Mouse (Mus musculus): ENCODE results near the gene Nfs1.
"Not testable (repeated sequence)": the region's sequence is repeated elsewhere in the genome, so short reads cannot be mapped to it uniquely, and the experiment has no call there.

Nfs1 gene

GRCm38 (mm10) chr2:156143953-156144724 is at the start of gene Nfs1, which contains the start of gene Romo1:
Gene Nfs1, minus strand, starts transcription at chr2:156144186.
Gene Romo1, plus strand, starts transcription at chr2:156144039.
- DNase-seq = peak; percentile 90 to 93

- no peak for DNase-seq
Observed at GRCm38 (mm10) chr2:156193066-156193862, 49.3 kb upstream of the Nfs1 start.

- no peak for DNase-seq
Observed at GRCm38 (mm10) chr2:156192068-156192467, 48.1 kb upstream of the Nfs1 start.

DNA sequence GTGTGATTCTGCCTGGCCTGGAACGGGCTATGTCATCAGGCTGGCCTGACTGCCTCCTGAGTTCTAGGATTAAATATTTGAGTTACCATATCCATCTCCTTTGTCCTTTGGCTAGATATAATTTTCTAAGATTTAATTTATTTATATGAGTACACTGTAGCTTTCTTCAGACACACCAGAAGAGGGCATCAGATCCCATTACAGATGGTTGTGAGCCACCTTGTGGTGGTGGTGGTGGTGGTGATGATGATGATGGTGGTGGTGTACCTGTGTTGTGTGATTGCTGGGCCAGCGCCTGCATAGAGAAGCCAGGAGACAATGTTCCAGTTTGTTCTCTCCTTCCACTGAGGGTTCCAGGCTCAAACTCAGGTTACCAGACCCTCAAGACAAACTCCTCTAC is 47.6 kb upstream of the Nfs1 start:
- DNase-seq = no peak

DNA sequence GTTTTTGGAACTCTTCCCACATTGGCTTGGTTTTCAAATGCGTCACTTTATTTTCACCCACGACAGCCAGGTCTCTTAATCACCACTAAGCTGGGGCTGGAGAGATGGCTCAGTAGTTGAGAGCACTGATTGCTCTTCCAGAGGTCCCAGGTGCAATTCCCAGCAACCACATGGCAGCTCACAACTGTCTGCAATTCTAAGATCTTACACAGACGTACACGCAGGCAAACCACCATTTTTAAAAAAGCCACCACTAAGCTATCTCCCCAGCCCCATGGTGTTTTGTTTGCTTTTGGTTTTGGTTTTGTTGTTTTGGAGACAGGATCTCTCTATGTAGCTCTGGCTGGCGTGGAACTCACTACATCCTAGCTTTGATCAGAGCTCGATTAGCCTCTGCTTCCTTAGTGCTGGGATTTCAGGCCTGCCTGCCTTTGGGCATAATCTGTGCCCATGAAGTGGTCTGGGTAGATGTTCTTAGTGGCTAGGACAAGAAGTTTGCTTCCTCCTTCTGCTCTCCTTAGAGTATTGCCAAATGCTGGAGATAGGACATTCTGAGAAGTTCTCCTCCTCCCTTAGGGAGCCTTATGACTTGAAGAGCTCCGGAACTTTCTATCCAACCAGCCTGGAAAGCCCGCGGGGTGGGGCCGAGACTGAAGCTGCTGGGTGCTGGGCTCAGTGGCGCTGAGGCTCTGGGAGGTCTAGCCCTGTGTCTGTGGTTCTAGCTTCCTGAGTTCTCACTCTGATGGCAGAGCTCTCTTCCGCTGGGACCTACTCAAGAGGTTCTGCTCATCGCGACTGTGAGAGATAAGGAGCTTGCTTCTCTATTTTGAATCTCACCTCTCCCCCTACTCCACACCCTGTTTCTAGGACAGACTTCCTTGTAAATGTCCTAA is 46.3 kb upstream of the Nfs1 start:
- peak; percentile 48 for DNase-seq

GRCm38 (mm10) chr2:156189241-156189640 is 45.3 kb upstream of the Nfs1 start:
- DNase-seq = not testable (repeated sequence)

DNA sequence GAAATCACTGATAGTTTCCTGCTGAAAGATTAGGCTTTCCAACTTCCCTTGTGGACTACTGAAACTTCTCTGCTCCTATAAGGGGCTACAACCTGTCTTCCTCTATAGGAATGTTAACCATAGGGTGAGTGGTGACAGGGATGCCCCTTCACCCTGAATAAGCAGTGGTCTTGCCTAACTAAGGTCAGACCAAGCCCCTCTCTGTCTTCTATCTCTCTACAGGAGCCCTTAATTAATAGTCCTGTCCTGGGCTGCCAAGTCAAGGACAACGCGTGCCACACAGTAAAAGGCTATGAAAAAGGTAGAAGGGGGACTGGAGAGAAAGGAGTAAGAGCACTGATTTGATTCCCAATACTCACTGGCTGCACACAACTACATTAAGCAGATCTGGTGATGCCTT is 37.6 kb upstream of the Nfs1 start:
- no peak for DNase-seq

DNA sequence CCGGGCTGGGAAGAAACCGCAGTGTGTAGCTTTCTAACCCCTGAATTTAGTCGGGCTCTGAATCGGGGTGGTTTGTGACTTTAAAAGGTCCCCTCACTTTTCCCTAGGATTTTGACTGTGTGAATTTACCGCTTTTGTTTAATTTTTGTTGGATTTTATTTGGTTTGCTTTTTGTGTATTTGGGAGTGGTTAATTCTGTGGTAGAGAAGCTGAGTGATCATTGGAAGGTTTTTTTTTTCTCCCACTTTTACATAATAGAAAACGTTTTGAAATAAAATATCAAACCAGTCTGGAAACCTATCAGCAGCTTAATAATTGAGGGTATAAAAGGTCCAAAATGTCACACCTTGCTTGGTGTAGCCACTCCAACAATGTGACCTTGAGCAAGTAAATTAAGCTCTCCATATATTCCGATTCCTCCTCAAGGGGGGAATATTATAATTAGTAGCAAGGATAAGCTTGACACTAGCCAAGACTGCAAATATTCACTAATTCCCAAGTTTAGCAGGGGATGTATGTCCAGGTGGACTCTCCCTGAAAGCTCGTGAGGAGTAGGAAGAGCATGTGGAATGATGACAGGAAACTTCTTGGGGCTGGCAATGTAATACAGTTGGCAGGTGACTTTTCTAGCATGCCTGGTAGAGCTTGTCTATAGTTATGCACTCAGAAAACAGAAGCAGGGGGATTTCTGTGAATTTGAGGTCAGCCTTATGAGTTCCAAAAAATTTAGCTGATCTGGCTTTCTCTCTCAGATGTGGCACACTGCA is 37.0 kb upstream of the Nfs1 start:
- no peak for DNase-seq

DNA sequence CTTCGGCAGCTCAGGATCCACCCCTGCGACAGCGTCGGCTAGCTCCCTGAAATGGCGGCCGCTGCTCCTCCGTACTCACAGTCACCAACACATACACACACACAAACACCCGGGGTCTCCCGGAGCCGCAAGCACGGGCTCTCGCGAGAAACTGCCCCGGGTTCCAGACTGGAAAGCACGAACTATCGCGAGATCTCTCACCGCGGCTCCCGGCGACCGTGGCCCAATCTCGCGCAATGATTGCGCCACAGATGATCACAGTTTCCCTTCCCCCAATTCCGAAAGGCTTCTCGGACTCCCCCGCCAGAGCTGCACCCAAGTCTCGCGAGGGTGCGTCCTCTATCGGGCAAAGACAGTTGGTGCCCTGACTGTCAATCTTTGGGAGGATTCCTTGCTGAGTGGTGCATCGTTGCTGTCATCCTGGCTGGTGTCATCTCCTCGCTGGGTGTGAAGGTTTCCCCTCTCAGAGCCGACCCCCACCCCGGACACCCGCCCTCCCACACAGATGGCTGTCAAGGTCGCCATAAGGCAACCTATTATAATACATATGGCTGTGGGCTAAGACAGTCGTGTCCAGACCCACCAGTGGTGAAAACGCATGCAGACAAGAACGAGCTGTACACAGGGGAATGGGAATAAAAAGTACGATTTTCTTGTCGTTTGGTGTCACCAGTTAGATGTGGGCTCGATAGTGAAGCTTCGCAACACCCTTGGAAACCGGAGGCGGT is 36.3 kb upstream of the Nfs1 start, which contains the start of gene Rbm39:
Rbm39 (minus strand) TSS at position 145 of the 728 bp plus-strand sequence.
- DNase-seq = peak; percentile 99 to 100

GRCm38 (mm10) chr2:156179796-156180093 is 35.8 kb upstream of the Nfs1 start:
- no peak for DNase-seq

GRCm38 (mm10) chr2:156179046-156179795 is 35.2 kb upstream of the Nfs1 start:
- peak; percentile 80 to 85 for DNase-seq

DNA sequence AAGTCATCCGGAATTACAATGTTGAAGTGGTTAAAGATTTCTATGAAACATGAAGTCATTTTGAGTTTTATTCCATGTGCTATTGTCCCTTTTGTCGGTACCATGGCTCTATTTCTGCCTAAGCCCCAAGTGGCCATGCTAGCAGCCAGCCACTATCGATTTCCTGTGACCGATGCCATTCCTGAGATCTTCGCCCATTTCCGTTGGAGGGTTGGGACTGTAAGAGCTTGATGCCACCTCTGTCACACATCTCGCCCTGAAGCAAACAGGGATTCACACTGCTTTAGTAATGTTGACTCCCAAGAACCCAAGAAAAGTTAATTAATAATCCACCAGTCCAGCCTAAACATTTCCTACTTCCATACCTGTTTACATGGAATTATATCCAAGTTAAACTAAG is 33.7 kb upstream of the Nfs1 start:
- no peak for DNase-seq

GRCm38 (mm10) chr2:156177079-156177478 is 33.1 kb upstream of the Nfs1 start:
- no peak for DNase-seq

- no peak for DNase-seq
Observed at GRCm38 (mm10) chr2:156166557-156166956, 22.6 kb upstream of the Nfs1 start.

- no peak for DNase-seq
Observed at GRCm38 (mm10) chr2:156165478-156165877, 21.5 kb upstream of the Nfs1 start.

DNA sequence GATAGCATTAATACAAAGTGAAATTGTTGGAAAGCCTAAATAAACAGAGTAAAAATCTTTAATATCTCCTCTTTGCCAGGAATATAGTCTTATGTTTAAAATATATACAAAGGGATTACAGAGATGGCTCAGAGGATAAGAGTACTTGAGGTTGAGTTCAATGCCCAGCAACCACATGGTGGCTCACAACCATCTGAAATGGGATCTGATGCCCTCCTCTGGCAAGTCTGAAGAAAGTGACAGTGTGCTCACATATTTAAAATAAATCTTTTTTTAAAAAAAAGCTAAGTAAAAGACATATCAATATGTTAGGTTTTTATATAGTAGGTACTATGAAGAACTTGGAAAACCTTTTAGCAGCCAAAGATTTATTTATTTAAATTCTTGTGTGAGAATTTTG is 7.6 kb upstream of the Nfs1 start:
- DNase-seq = no peak

- no peak for DNase-seq
Observed at GRCm38 (mm10) chr2:156147316-156147915, 3.4 kb upstream of the Nfs1 start.

DNA sequence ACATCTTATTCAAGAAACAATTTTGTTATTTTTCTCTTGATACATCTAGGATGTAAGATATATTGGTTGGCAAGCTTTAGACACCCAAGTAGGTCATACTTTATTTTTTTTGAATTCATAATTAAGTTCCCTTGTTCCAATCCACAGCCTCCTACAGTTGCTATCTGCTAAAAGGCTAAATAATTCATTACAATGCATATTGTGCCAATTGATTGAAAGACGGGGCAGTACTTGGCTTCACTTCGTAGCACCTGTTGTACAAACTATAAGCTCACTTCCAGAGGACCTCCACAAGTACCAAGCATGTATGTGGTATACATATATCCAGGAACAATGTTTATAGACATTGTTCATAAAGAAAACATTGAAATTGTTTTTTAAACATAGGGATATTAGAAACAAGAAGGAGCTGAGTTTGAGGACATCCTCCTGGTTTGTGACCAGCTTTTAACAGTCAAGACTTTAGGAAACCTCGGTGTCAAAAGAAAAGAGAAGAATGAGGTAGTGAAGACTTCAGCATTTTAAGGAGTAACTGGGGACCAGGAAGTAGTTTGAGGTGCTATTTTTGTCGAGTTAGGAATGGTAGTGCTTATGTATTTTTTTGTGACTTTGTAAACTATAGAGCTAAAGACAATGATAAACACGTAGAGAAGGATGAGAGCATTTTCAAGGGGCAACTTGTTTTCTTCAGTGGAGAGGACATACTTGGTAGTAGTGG is 2.4 kb upstream of the Nfs1 start:
- DNase-seq = no peak

DNA sequence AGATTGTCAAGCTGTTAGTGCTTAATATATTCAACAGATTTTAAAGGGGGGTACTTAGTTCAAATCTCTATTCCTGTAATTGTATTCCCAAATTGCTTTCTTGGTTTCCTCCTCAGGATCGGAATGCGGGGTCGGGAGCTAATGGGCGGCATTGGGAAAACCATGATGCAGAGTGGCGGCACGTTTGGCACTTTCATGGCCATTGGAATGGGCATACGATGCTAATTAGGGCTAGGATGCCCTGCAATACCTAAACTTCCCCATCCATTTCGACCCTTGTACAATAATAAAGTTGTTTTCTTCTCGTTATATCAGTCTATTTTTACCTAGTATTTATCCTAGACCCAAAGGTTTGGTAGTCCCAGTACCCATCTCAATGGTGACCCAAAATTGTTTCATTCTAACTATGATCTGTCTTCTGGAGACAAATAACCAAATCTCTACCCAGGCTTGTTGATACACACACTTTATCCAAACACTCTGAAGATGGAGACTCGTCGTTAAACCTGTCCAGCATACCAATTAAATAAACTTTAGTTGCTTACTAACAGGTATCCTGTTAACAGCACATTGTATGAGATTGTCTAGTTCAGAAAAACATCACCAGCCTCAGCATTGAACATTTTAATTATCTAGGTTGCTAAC is 1.6 kb upstream of the Nfs1 start:
- no peak for DNase-seq

Data from lung, adult 18-20 months (tissue).